Mouse (Mus musculus) brain, embryonic 18.5 days (tissue): ENCODE measurements at regions not wholly inside any gene's neighbourhood (a gene's known extent, or its start where the extent isn't known, plus 50 kb on each side); places are given as distances from the start of the nearest gene placed in this dataset.
"Not testable (repeated sequence)": the region's sequence is repeated elsewhere in the genome, so short reads cannot be mapped to it uniquely, and the experiment has no call there.

ENCODE experiments used
- DNase-seq: peaks from one replicate; pipeline ENCODE4 v3.0.0-alpha.2; 2012; ENCODE audit warnings: low read depth, low spot score

DNA sequence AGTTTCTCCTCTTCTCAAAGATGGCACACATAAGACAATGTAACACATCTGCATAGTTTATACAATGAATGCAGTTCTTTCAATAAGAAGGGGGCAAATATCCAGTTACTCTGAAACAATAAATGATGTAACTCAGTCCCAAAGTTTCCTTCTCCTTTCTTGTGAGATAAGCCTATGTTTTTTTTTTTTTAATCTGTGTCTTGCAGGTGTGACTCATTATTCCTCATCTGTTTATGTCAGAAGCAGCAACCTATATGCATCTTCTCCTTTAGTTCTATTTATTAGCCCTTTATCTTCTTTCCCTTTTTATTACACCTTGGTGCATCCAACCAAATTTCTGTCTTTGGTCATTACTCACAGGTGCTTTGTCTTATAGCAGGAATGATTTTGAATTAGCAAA lies 523.2 kb upstream of the Pot1a start:
- no peak for DNase-seq

GRCm38 (mm10) chr6:26304147-26304546 lies 495.1 kb upstream of the Pot1a start:
- DNase-seq: no peak

GRCm38 (mm10) chr6:26301564-26301963 lies 492.5 kb upstream of the Pot1a start:
- DNase-seq: not testable (repeated sequence)

GRCm38 (mm10) chr6:26299208-26299607 lies 490.2 kb upstream of the Pot1a start:
- peak; percentile 18 for DNase-seq

DNA sequence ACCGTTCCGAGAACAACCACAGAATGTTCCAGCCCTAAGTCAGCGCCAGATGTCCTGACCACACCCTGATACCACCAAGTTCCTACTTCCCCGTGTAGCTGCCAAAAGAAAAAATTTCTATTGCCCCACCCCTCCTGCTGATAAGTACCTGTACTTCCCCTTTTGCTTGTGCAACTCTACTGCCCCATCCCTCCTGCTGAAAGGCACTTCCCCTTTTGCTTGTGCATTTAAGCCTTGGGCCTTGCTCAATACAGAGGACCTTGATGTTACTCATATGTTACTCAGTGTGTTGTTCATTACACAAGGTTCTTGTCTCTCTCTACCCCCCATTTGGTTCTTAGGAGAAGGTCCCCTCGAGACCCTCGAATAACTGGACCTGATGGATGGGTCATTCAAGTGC lies 488.4 kb upstream of the Pot1a start:
- DNase-seq: not testable (repeated sequence)

GRCm38 (mm10) chr6:26287900-26288299 lies 478.9 kb upstream of the Pot1a start:
- DNase-seq: no peak
